Mouse (Mus musculus): ENCODE data around the gene Gucd1. TPM values are rescaled to one million over a fixed set of nuclear protein-coding genes. Genes with fewer than 3 reads are reported as not detected.
"Not testable (repeated sequence)": the region's sequence is repeated elsewhere in the genome, so short reads cannot be mapped to it uniquely, and the experiment has no call there.

Gene Gucd1
- polyA plus RNA-seq, 1 experiment from 2014 or later: 40.4 TPM

DNA sequence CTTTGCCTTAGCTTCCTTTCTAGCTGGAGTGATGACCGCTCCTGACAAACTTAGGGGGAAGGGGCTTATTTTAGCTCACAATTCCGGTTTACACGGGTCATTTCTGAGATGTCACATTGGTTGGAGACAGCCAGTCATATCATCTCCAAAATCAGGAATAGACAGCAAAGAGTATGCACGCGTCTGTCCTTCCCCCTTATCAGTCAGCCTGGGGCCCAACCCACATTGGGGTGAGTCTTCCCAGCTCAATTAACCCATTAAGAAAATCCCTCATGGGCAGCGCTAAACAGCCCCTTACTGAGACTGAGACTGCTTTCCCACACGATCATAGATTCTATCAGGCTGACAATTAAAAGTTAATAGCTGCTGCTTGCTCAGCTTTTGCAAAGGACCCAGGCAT, 3.4 kb downstream of the Gucd1 start:
- Histone ChIP-seq H3K9me3 (ENCODE audit: control insufficient read depth, low read length) (no peaks in the 10 kb centered on the region), H3K27ac (ENCODE audit: low read depth) (no peak overlapping the region), H3K4me3 (ENCODE audit: low read depth, low read length) (no peak overlapping the region), H3K27me3 (replicated peaks; ENCODE audit: control insufficient read depth, insufficient read depth, low read length) (no peaks in the 10 kb centered on the region), H3K36me3 (ENCODE audit: control insufficient read depth, insufficient read depth, low read length) (peaks cover 29% of the 10 kb centered on the region), H3K4me1 (replicated peaks; ENCODE audit: control insufficient read depth, insufficient read depth, low read length) (peaks cover 20% of the 10 kb centered on the region), H3K9ac (ENCODE audit: low read length) (no peak overlapping the region), H3K4me2 (ENCODE audit: low read length) (no peak overlapping the region)
- ATAC-seq (replicated peaks; ENCODE audit: low FRiP score, low TSS enrichment, low read depth): no peak
- WGBS: 68% methylated on average over 7 of the region's 7 CpGs
- DNase-seq (ENCODE audit: low spot score): no peak

DNA sequence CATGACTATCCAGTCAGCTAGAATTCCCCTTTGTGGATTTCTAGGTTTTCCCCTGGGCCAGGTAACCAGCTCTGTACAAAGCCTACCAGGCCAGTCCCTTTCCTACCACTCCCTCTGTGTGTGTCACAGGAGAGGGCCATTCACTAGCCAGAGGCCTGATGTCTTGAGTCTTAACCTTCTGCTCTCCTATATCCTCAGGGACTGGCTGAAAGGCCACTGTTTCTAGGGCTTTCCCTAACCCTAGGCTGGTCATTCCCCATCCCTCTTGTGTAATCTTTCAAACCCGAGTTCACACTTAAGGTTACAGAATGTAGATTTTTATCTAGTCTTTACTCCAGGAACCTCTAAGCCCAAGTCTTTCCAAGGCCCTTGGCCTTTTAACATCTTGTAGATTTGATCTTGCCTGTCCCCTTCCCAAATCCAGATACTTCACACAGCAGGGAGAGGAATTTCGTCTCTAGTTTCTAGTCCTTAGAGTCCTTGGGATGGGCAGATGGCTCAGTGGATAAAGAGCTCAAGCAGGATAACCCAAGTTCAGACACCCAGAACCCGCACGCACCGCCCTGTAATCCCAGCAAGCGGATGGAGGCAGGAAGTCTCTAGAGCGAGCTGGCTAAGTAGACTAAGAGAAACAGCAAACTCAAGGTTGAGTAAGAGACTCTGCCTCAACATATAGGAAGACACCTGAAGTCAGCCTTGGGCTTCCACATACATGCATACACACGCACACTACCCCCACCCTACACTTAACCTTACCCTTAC, 4.3 kb downstream of the Gucd1 start:
- peaks cover 35% of the 10 kb centered on the region for H3K36me3 ChIP-seq (ENCODE audit: control insufficient read depth, insufficient read depth, low read length)
- DNase-seq (ENCODE audit: low spot score) (no peak), ATAC-seq (replicated peaks; ENCODE audit: low FRiP score, low TSS enrichment, low read depth) (no peak)
- H3K27ac ChIP-seq (ENCODE audit: low read depth): no peak overlapping the region
- H3K4me3 ChIP-seq (ENCODE audit: low read depth, low read length): no peak overlapping the region
- WGBS: 90% methylated on average over 8 of the region's 8 CpGs
- peaks cover 11% of the 10 kb centered on the region; the same call in 1 of the 2 replicates for H3K4me1 ChIP-seq (replicated peaks; ENCODE audit: control insufficient read depth, insufficient read depth, low read length)
- H3K9me3 ChIP-seq (ENCODE audit: control insufficient read depth, low read length): no peaks in the 10 kb centered on the region
- H3K4me2 ChIP-seq (ENCODE audit: low read length): no peak overlapping the region
- no peak overlapping the region for H3K9ac ChIP-seq (ENCODE audit: low read length)
- H3K27me3 ChIP-seq (replicated peaks; ENCODE audit: control insufficient read depth, insufficient read depth, low read length): no peaks in the 10 kb centered on the region

DNA sequence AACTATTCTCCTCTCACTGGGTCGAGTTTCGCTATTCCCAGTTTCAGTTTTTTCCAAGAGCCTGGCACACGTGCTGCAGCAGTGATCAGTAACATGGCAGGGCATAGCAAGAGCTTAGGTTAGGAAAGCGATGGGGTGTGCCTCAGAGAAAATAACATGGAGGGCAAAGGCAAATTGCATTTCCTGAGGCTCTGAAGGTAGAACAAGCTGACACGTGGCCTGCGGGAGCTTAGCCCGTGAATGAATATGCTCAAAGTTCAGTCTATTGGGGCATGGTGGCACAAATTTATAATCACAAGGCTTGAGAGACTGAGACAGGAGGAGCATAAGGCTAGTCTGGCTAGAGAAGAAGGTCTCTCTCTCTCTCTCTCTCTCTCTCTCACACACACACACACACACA, 5.0 kb downstream of the Gucd1 start:
- H3K36me3 ChIP-seq (ENCODE audit: control insufficient read depth, insufficient read depth, low read length): peaks cover 42% of the 10 kb centered on the region
- DNase-seq (ENCODE audit: low spot score): no peak
- H3K27ac ChIP-seq (ENCODE audit: low read depth): no peak overlapping the region
- H3K9me3 ChIP-seq (ENCODE audit: control insufficient read depth, low read length): no peaks in the 10 kb centered on the region
- no peak for ATAC-seq (replicated peaks; ENCODE audit: low FRiP score, low TSS enrichment, low read depth)
- 90% methylated on average over 7 of the region's 7 CpGs for WGBS
- H3K4me2 ChIP-seq (ENCODE audit: low read length): no peak overlapping the region
- peaks cover 11% of the 10 kb centered on the region; the same call in 1 of the 2 replicates for H3K4me1 ChIP-seq (replicated peaks; ENCODE audit: control insufficient read depth, insufficient read depth, low read length)
- no peaks in the 10 kb centered on the region for H3K27me3 ChIP-seq (replicated peaks; ENCODE audit: control insufficient read depth, insufficient read depth, low read length)
- H3K4me3 ChIP-seq (ENCODE audit: low read depth, low read length): no peak overlapping the region
- no peak overlapping the region for H3K9ac ChIP-seq (ENCODE audit: low read length)

DNA sequence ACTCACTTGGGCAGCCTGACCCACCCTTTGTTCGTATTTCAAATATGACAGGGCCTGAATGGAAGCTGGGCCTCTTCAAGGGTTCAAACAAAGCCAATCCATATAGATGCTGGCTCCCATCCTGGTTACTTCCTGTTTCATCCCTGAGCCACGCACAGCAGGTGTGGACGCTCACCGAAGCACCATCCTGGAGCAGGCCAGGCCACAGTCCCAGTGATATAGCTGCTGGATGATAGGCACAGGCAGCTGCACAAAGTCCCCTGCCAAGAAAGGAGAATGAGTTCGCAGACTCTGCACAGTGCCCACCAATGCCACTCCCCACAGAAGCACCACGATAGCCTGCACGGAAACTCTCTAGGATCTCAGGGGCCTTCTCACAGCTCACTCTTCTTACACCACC, 5.9 kb downstream of the Gucd1 start:
- Histone ChIP-seq H3K4me1 (replicated peaks; ENCODE audit: control insufficient read depth, insufficient read depth, low read length) (peaks cover 11% of the 10 kb centered on the region; the same call in 1 of the 2 replicates), H3K27ac (ENCODE audit: low read depth) (no peak overlapping the region), H3K9me3 (ENCODE audit: control insufficient read depth, low read length) (no peaks in the 10 kb centered on the region), H3K36me3 (ENCODE audit: control insufficient read depth, insufficient read depth, low read length) (peaks cover 51% of the 10 kb centered on the region), H3K4me2 (ENCODE audit: low read length) (no peak overlapping the region), H3K27me3 (replicated peaks; ENCODE audit: control insufficient read depth, insufficient read depth, low read length) (no peaks in the 10 kb centered on the region), H3K9ac (ENCODE audit: low read length) (no peak overlapping the region), H3K4me3 (ENCODE audit: low read depth, low read length) (no peak overlapping the region)
- WGBS: 94% methylated on average over 7 of the region's 7 CpGs
- ATAC-seq (replicated peaks; ENCODE audit: low FRiP score, low TSS enrichment, low read depth) (no peak), DNase-seq (ENCODE audit: low spot score) (no peak)

- H3K4me1 ChIP-seq (replicated peaks; ENCODE audit: control insufficient read depth, insufficient read depth, low read length): peaks cover 7% of the 10 kb centered on the region; the same call in 1 of the 2 replicates
- DNase-seq (ENCODE audit: low spot score): no peak
- H3K27me3 ChIP-seq (replicated peaks; ENCODE audit: control insufficient read depth, insufficient read depth, low read length): no peaks in the 10 kb centered on the region
- no peak overlapping the region for H3K9ac ChIP-seq (ENCODE audit: low read length)
- no peak overlapping the region for H3K4me3 ChIP-seq (ENCODE audit: low read depth, low read length)
- no peak for ATAC-seq (replicated peaks; ENCODE audit: low FRiP score, low TSS enrichment, low read depth)
- WGBS: 86% methylated on average over 9 of the region's 9 CpGs
- peaks cover 59% of the 10 kb centered on the region for H3K36me3 ChIP-seq (ENCODE audit: control insufficient read depth, insufficient read depth, low read length)
- H3K9me3 ChIP-seq (ENCODE audit: control insufficient read depth, low read length): no peaks in the 10 kb centered on the region
- no peak overlapping the region for H3K4me2 ChIP-seq (ENCODE audit: low read length)
- H3K27ac ChIP-seq (ENCODE audit: low read depth): no peak overlapping the region
Measured at GRCm38 (mm10) chr10:75511060-75511459, 6.7 kb downstream of the Gucd1 start.

GRCm38 (mm10) chr10:75510446-75510845, 7.3 kb downstream of the Gucd1 start:
- H3K4me2 ChIP-seq (ENCODE audit: low read length): no peak overlapping the region
- no peaks in the 10 kb centered on the region for H3K27me3 ChIP-seq (replicated peaks; ENCODE audit: control insufficient read depth, insufficient read depth, low read length)
- no peak overlapping the region for H3K27ac ChIP-seq (ENCODE audit: low read depth)
- no peak overlapping the region for H3K4me3 ChIP-seq (ENCODE audit: low read depth, low read length)
- DNase-seq (ENCODE audit: low spot score) (no peak), ATAC-seq (replicated peaks; ENCODE audit: low FRiP score, low TSS enrichment, low read depth) (no peak)
- peaks cover 59% of the 10 kb centered on the region for H3K36me3 ChIP-seq (ENCODE audit: control insufficient read depth, insufficient read depth, low read length)
- no peak overlapping the region for H3K9ac ChIP-seq (ENCODE audit: low read length)
- 0 out of 2 replicates have a peak, but pooled peaks cover 3% of the 10 kb centered on the region for H3K4me1 ChIP-seq (replicated peaks; ENCODE audit: control insufficient read depth, insufficient read depth, low read length)
- WGBS: 93% methylated on average over 7 of the region's 7 CpGs
- no peaks in the 10 kb centered on the region for H3K9me3 ChIP-seq (ENCODE audit: control insufficient read depth, low read length)

- H3K36me3 ChIP-seq (ENCODE audit: control insufficient read depth, insufficient read depth, low read length): peaks cover 48% of the 10 kb centered on the region
- H3K27ac ChIP-seq (ENCODE audit: low read depth); H3K4me2 ChIP-seq (ENCODE audit: low read length); H3K4me3 ChIP-seq (ENCODE audit: low read depth, low read length); H3K27me3 ChIP-seq (replicated peaks; ENCODE audit: control insufficient read depth, insufficient read depth, low read length); H3K9ac ChIP-seq (ENCODE audit: low read length); ATAC-seq (replicated peaks; ENCODE audit: low FRiP score, low TSS enrichment, low read depth); H3K4me1 ChIP-seq (replicated peaks; ENCODE audit: control insufficient read depth, insufficient read depth, low read length); H3K9me3 ChIP-seq (ENCODE audit: control insufficient read depth, low read length); DNase-seq (ENCODE audit: low spot score): not testable (repeated sequence)
- WGBS: 86% methylated on average over 3 of the region's 3 CpGs
Measured at GRCm38 (mm10) chr10:75505928-75506327, 11.8 kb downstream of the Gucd1 start.

DNA sequence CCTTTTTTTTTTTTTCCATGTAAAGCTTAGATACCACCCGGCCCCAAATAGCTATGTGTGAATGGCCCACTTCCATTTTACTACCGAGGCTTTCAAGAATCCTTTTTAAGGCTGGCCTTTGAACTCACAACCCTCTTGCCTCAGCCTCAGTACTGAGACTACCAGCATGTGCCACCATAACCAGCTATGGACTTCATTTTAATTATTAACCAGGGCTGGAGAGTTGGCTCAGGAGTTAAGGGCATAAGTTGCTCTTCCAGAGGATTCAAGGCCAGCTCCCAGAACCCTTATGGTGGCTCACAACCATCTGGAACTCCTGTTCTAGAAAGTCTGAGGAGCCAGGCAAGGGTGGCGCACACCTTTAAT, 12.7 kb downstream of the Gucd1 start:
- WGBS: 68% methylated on average over 3 of the region's 3 CpGs
- no peak for ATAC-seq (replicated peaks; ENCODE audit: low FRiP score, low TSS enrichment, low read depth)
- no peak overlapping the region for H3K27ac ChIP-seq (ENCODE audit: low read depth)

More for the DNA sequence above, 12.7 kb downstream of the Gucd1 start:
- Histone ChIP-seq H3K27me3 (replicated peaks; ENCODE audit: control insufficient read depth, insufficient read depth, low read length) (no peaks in the 10 kb centered on the region), H3K36me3 (ENCODE audit: control insufficient read depth, insufficient read depth, low read length) (peaks cover 40% of the 10 kb centered on the region), H3K4me1 (replicated peaks; ENCODE audit: control insufficient read depth, insufficient read depth, low read length) (no peaks in the 10 kb centered on the region; the same call in 1 of the 2 replicates), H3K9me3 (ENCODE audit: control insufficient read depth, low read length) (0 out of 2 replicates have a peak, but pooled peaks cover 4% of the 10 kb centered on the region), H3K4me3 (ENCODE audit: low read depth, low read length) (no peak overlapping the region), H3K4me2 (ENCODE audit: low read length) (no peak overlapping the region), H3K9ac (ENCODE audit: low read length) (no peak overlapping the region)
- no peak for DNase-seq (ENCODE audit: low spot score)

All from intestine, embryonic 14.5 days (tissue).